Mouse (Mus musculus) layer of hippocampus, adult 2 months (tissue): ENCODE measurements around the gene Usp29. TPM values are rescaled to one million over a fixed set of nuclear protein-coding genes. Genes with fewer than 3 reads are reported as not detected.

ENCODE experiments used
- DNase-seq, 2 experiments: peaks; one replicate each; pipeline ENCODE4 v3.0.0; 2022; ENCODE audit warnings: low spot score in 2 of 2
- H3K27ac ChIP-seq: fragments of 200-600 bp; 2 replicates; pipeline ENCODE4 v1.8.1; 2022
- H3K4me3 ChIP-seq: fragments of 200-600 bp; 2 replicates; pipeline ENCODE4 v1.8.1; 2022; ENCODE audit warnings: mild to moderate bottlenecking
- CTCF ChIP-seq: fragments of 200-600 bp; conservative IDR thresholded peaks from 2 replicates; pipeline ENCODE4 v1.8.1; 2022; ENCODE audit warnings: antibody characterized with exemption, mild to moderate bottlenecking, moderate library complexity
- total RNA-seq, 2 experiments: library from RNA; stranded (reverse); gene quantifications; 2 replicates each; pipeline ENCODE4 v1.2.3; 2021

Gene Usp29
- total RNA-seq, 2 experiments from 2014 or later = 29.7 to 31.6 TPM

DNA sequence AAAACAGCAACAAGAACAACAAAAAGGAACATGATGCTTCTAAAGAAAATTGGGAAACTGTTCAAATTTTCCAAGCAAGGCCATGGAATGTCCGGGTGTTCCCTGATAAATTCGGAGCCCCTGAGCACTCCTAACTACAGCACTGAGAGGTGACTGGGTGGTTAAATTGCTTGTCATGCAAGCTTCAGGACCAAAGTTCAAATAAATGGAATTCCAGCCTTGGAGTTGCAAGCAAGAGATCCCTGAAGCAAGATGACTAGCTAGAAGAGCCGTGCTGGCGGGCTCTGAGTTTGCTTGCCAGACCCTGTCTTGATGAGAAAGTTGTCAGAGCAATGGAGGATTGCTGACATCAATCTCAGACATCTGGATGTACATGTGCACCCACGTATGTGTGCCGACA, 71.3 kb downstream of the Usp29 start:
- Histone ChIP-seq H3K4me3 (no peak overlapping the region), H3K27ac (no peak overlapping the region)
- no peak for TF ChIP-seq CTCF
- DNase-seq = no peak

DNA sequence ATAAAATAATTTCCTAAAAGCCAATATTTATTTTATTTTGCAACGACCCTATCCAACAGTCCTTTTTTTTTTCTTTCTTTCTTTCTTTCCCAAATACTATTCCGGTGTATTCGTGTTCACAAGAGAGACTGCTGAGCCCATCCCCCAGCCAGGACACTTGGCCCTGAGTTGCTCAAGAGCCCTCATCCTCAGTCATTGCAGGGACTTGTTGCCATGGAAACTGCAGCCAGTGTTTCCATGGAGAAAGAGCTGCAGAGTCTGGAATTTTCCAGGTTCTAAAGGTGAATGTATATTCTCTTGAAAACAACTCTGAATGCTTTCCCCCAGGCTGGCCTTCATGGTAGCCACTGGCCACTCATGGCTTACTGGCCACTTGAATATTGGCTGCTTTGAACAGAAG, 80.2 kb downstream of the Usp29 start:
- no peak for TF ChIP-seq CTCF
- no peak overlapping the region for H3K4me3 ChIP-seq
- H3K27ac ChIP-seq = peak overlapping the region; percentile 58; the same call in 1 of the 2 replicates
- peak; percentile 37 to 68 for DNase-seq

DNA sequence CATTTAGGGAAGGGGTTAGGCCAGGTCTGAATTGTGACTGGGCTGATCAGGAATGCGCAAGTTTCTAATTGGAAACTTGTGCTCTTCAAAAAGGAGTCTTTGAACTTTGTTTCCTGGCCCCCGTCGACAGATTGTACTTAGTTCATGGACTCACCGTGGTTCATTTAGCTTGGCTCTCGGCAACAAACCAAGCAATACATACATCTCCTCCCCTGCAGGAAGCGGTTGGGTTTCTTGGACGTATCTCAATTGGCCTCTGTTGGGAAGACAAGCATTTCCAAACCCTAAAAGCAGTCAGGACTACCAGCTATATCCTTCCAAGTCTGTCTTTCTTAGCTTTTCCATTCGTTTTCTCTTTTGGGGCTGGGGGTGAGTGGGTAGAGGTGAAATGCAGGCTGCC, 84.6 kb downstream of the Usp29 start:
- DNase-seq = no peak
- Histone ChIP-seq H3K27ac (no peak overlapping the region), H3K4me3 (no peak overlapping the region)
- no peak for TF ChIP-seq CTCF

DNA sequence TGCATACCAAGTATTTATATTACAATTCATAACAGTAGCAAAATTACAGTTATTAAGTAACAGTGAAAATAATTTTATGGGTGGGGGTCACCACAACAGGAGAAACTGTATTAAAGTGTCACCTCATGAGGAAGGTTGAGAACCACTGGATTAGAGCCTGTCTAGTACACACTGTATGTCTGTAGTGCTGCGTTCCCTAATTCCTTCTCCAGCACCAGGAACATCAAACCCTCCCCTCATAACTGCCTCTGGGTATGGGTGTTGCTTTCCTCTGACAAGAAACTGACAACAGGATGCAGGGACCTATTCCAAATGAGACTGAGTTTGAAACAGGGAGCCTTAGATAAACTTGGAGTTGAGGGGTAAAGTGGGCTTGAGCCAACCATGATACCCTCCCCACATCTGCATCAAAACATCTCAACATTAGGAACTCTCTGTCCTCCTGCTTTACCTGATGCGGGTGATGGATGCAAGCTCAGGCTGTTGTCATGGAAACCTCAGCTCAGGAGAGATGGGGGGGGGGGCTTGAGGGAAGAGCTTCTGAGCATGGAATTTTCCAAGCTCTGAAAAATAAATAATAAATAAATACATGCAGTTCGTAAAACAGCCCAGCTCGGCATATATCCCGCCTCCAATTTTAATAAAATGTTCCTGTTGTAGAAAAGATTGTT, 86.5 kb downstream of the Usp29 start:
- TF ChIP-seq CTCF = no peak
- no peak overlapping the region for H3K4me3 ChIP-seq
- peak overlapping the region; percentile 46; the same call in 1 of the 2 replicates for H3K27ac ChIP-seq
- no peak for DNase-seq

DNA sequence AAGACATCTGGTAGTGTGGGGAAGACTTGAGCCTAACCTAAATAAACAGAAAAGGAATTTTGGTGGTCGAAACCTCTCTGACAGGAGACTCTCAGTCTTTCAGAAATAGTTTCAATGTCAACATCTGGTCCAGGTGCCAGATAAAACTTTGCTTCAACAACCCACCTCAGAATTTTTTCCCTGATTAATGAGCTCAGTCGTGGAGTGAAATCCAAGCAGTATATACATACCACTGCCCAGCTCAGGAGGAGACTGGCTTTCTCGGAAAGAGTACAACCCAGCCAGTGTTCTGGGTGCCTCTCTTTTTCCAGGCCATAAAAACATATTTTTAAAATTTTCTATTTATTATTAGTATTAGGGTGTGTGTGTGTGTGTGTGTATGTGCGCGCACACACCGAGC, 89.9 kb downstream of the Usp29 start:
- H3K4me3 ChIP-seq = no peak overlapping the region
- DNase-seq = no peak
- no peak for TF ChIP-seq CTCF
- H3K27ac ChIP-seq = no peak overlapping the region

DNA sequence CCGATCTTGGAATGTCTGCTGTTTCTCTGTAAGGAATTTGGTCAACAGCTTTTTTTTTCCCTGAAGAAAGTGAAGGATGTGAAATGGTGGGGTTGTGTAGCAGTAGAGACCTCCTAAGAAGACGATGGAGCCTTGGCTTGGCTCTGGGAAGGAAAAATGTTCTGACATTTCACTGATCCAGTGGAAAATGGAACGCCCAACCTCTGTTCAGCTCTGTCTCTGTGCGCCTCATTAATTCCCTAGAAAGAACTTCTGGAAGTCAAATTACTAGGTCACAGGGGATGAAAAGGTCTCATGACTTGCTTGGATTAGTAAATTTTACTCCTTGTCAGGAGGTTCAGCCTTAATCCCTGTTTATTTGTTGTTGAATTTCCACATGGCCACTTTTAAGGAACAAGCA, 92.3 kb downstream of the Usp29 start:
- DNase-seq = no peak
- Histone ChIP-seq H3K27ac (no peak overlapping the region), H3K4me3 (no peak overlapping the region)
- TF ChIP-seq CTCF = no peak

DNA sequence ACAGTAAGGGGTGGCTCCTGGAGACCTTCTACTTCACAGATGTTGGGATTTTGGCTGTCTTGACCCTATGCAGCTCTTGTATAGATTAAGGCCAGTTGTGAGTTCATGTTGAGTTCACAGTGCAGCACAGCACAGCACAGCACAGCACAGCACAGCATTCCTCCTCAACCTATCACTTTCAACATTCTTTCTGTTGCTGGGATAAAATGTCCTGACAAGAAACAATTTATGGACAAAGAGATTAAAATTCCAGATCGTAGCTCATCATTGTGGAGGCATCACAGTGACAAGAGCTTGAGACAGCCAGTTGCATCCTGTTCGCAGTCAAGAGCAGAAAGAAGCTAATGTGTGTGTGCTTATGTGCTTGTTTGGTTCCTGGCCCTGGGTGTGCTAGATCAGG, 93.3 kb downstream of the Usp29 start:
- DNase-seq = no peak
- H3K27ac ChIP-seq = no peak overlapping the region
- H3K4me3 ChIP-seq = no peak overlapping the region
- TF ChIP-seq CTCF = no peak

DNA sequence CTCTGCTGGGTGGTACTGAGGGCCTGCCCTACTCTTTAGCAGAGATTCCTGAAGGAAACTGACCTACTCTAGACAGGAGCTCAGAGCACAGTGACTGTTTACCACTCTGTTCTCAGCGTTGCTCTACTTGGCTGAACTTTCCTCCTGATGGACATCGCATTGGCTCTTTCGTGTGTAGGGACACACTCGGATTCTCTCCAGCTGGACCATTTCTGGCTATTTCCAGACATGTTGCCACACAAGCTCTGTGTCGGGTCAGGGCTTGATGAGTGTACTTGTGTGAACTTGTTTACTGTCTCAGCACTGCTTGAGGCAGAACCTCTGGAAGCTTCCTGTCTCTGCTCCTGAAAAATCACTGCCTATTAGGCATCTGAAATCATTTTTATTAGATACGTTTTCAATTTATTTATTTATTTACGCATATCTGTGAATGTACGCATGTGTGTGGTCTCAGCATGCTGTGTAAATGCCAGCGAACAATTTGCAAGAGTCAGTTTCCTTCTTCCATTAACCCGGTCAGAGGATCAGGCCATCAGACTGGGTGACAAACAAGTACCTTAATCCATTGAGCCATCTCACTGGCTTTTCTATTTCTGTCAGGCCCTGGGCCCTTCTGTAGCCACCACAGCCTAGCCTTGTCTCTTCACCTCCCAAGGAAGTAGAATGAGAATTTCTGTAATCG, 95.7 kb downstream of the Usp29 start:
- no peak for TF ChIP-seq CTCF
- Histone ChIP-seq H3K27ac (no peak overlapping the region), H3K4me3 (no peak overlapping the region)
- no peak for DNase-seq

DNA sequence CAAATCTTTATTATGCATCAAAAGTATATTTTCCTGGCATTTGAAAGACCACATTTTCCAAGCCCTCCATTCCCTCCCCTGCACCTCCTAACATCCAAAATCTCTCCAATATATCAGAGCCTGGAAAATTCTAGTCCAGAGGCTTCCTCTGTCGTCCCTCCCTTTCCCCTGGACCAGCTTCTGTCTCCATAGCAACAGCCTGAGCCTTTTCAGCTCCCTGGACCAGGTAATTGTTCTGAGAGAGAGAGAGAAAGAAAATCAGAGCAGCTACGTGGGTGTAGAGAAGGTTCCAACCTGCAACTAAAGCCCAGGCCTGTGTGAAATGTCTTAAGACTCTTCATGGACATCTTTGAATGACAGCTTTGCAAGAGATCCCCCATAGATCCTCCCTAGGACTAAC, 98.8 kb downstream of the Usp29 start:
- TF ChIP-seq CTCF = no peak

DNA sequence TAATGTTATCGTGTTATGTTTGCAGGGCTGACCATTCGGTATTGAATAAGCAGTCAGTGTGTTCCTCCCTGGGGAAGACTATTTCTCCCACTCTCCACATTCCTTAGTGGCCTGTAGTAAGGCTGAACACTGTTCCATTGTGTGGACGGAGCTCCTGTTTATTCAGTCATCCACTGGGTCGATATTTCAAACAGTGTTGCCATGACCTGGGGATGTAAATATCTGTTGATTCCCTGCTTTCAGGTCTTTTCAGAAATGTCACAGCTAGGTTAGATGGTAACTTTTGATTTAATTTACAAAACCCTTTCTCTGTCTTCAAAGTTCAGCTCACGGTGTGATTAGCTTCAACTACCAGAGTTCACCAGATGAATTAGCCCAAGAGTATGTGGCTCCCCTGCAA, 104.6 kb downstream of the Usp29 start:
- Histone ChIP-seq H3K27ac (peak overlapping the region; percentile 7; the same call in 1 of the 2 replicates), H3K4me3 (no peak overlapping the region)
- TF ChIP-seq CTCF = no peak
- DNase-seq = no peak

More for the DNA sequence above, 98.8 kb downstream of the Usp29 start:
- Histone ChIP-seq H3K4me3 (no peak overlapping the region), H3K27ac (no peak overlapping the region)
- no peak for DNase-seq

DNA sequence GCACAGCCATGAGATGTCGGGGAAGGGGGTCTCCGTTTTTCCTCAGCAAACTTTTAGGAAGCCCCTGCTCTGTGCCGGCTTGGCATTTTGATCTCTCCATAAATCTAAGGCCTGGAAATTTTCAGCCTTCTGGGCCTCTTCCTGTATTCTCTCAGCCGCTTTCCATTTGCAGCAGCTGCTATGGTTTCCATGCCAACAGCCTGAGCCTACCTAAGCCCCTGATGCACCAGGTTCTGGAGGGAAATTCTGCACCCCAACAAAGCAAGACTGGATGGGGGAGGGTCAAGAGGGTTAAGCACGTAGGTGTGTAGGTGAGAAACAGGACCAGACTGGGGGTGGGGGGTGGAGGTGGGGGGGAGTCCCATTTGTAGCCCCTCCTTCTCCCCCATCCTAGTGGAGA, 105.0 kb downstream of the Usp29 start:
- no peak for TF ChIP-seq CTCF
- Histone ChIP-seq H3K27ac (peak overlapping the region; percentile 7; the same call in 1 of the 2 replicates), H3K4me3 (no peak overlapping the region)
- peak; percentile 26 to 48 for DNase-seq

DNA sequence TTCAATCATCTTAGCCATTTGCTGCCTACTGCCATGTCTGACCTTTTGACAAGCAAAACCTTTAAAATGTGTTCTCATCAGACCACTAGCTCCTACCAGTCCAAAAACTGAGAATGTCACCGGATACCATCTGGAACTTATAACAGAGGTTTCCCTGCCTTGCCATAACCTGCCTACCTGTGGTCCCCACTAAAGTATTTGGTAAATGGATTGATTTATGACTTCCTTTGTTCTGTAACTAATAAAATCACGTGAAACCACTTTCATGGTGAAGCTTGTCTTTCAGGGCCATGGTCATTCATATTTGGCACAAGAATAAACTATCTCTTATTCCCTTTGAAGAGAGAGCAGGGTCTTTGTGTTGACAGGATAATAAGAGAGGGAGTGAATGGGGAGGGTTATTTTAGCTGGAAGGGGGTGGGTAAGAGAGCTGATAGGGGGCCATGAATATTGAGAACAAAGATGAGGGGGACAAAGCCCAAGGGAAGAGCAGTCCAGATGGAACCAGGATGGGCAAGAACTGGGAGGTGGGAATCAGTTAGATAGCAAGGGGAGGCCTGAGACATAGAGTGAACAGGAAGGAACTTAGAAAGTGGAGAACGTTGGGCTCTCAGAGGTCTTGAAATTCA, 107.0 kb downstream of the Usp29 start:
- no peak for TF ChIP-seq CTCF
- Histone ChIP-seq H3K4me3 (no peak overlapping the region), H3K27ac (no peak overlapping the region)
- no peak for DNase-seq

DNA sequence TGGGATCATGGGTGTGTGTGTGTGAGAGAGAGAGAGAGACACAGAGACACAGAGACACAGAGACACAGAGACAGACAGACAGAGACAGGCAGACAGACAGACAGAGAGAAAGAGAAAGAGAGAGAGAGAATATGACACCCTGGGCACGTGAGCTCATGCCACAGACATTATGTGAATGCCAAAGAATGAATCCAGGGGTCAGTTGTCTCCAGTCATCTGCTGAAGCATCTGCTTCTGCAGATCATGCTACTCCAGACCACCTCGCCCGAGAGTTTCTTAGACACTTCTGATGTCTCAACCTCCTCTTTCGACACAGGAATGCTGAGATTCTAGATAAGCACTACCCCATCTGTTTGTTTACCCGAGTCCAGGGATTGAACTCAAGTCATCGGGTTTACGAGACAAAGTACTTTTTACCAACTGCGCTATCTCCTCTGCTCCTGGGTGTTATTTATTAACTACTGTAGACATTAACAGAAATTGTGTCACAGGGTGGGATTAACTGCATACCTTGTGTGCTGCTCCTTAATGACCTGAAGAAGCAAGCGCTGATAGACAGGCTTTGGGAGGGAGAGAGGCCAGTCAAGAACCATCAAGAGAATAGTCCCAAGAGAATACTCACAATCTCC, 107.7 kb downstream of the Usp29 start:
- no peak overlapping the region for H3K4me3 ChIP-seq
- no peak overlapping the region for H3K27ac ChIP-seq
- no peak for DNase-seq
- no peak for TF ChIP-seq CTCF
